Mouse (Mus musculus) small intestine, adult 2 months (tissue): Measurements from ENCODE around the gene Chst12. TPM values are rescaled to one million over a fixed set of nuclear protein-coding genes. Genes with fewer than 3 reads are reported as not detected.
A peak's percentile ranks its signal among the peaks of the same experiment; 100 is the strongest.

Experiments
- H3K27ac ChIP-seq: fragments of 200-500 bp; 2 replicates; pipeline ENCODE4 v1.5.1; 2012; ENCODE audit warnings: low read depth, low read length, control low read depth, inconsistent platforms; ENCODE audit not compliant: insufficient read depth
- H3K27me3 ChIP-seq: fragments of 200-500 bp; 2 replicates; pipeline ENCODE4 v1.6.1; 2012; ENCODE audit warnings: mild to moderate bottlenecking, moderate library complexity, low read length, inconsistent platforms; ENCODE audit not compliant: control insufficient read depth, insufficient read depth
- H3K36me3 ChIP-seq: fragments of 200-500 bp; 2 replicates; pipeline ENCODE4 v1.6.1; 2012; ENCODE audit warnings: mild to moderate bottlenecking, low read length, control low read depth, inconsistent platforms; ENCODE audit not compliant: control insufficient read depth, insufficient read depth
- H3K4me1 ChIP-seq: fragments of 200-500 bp; 2 replicates; pipeline ENCODE4 v1.6.1; 2012; ENCODE audit warnings: low read length, inconsistent platforms, mixed read lengths; ENCODE audit not compliant: control insufficient read depth, insufficient read depth, insufficient read length
- H3K4me3 ChIP-seq: fragments of 200-500 bp; 2 replicates; pipeline ENCODE4 v1.5.1; 2012; ENCODE audit warnings: low read depth, mild to moderate bottlenecking, control low read depth, inconsistent platforms, low read length, moderate library complexity
- CTCF ChIP-seq: fragments of 200-500 bp; IDR thresholded peaks from 2 replicates; pipeline ENCODE4 v1.5.1; 2012; ENCODE audit warnings: low read depth, mild to moderate bottlenecking, control low read depth, inconsistent platforms, low read length, moderate library complexity, mixed read lengths; ENCODE audit not compliant: insufficient replicate concordance, insufficient read length; ENCODE audit errors: extremely low read depth
- POLR2A ChIP-seq: fragments of 200-500 bp; IDR thresholded peaks from 2 replicates; pipeline ENCODE4 v1.6.1; 2012; ENCODE audit warnings: low read depth, mild to moderate bottlenecking, control low read depth, inconsistent platforms, low read length, moderate library complexity
- WGBS: fragments of 180-500 bp; shearing (Covaris S2); methylation state at CpG from one replicate; pipeline ENCODE4 v1.1.7; 2018; 5-methylcytosine and 5-hydroxymethylcytosine counted together
- polyA plus RNA-seq: library from polyadenylated mRNA; depleted of rRNA; stranded (reverse); fragments of >200 nt; gene quantifications from 2 replicates; pipeline ENCODE4 v1.2.3, GENCODE M21; 2012; rRNA removed

The Chst12 gene
- polyA plus RNA-seq, 1 experiment: 10.5 TPM

DNA sequence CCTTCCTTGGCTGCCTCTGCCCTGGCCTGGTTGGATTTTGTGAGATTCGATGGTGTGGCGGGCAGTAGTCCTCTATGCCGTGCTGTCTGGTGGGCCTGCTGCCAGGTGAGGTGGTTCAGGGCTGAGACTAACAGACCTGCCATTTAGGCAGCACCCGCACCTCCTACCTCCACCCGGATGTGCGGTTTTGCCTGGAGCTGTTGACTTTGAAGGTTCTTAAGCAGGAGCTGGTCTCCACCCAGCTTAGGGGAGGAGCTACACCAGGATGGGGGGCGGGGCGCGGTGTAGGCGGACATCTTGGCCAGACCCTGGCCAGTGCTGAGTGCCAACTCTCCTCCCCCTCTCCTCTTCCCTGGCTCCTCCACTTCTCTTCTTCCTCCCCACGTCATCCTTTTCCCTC is 62.0 kb downstream of the Chst12 start:
- H3K36me3 ChIP-seq: no peaks in the 10 kb centered on the region
- WGBS: 31% methylated on average over 11 of the region's 11 CpGs
- no peak overlapping the region for H3K27ac ChIP-seq
- no peaks in the 10 kb centered on the region for H3K27me3 ChIP-seq
- no peak overlapping the region for H3K4me3 ChIP-seq
- TF ChIP-seq CTCF (no peak), POLR2A (no peak)
- H3K4me1 ChIP-seq: peaks cover 8% of the 10 kb centered on the region

DNA sequence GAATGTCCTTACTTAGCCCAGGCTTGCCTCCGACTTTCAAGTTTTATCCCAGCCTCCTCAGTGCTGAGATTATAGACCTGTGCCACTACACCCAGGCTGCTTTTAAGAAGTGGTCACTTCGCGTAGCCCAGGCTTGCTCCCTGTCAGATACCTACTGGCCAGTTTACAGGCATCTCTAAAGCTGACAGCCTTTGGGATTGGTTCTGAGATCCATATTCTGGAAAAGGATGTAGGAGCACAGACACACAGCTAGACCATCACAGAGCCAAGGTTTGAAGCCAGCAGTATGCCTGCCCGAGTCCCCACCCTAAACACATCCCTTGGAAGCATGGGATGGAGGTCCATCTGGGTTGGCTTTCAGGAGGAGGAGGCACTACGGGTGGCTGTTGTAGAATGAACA is 62.4 kb downstream of the Chst12 start:
- no peaks in the 10 kb centered on the region for H3K36me3 ChIP-seq
- no peak for TF ChIP-seq CTCF
- TF ChIP-seq POLR2A: no peak
- H3K4me3 ChIP-seq: no peak overlapping the region
- H3K4me1 ChIP-seq: peaks cover 8% of the 10 kb centered on the region
- WGBS: 84% methylated on average over 5 of the region's 5 CpGs
- no peak overlapping the region for H3K27ac ChIP-seq
- H3K27me3 ChIP-seq: no peaks in the 10 kb centered on the region

DNA sequence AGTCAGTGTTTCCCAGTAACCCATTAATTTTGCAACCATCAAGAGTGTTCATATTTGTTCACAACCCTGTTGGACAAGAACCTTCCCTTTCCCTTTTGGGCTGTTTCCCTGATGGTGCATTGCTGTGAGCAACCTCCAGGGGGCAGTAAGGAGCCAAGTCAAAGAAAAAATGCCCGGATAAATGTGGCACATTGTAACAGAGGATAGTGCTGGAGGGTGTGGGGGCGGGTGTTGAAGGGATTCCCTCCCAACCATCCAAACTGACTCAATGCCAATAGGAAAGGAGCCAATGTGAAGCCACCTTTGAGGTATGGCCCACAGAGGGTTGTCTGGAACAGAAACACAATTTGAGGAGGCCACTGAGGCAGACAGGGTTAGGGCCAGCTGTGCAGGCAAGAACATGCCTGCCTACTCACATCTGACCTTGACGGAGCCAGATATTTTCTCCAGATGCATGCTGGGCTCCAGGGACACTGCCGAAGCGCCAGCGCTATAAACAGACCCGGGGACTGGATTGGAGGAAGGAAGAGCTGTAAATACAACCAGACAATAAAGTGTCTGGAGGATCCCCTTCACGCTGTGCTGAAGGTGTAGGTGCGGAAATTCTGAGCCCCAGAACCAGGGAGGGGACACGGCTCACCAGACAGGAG is 63.1 kb downstream of the Chst12 start:
- peak; percentile 79; the same call in 1 of the 2 replicates for TF ChIP-seq CTCF
- TF ChIP-seq POLR2A: no peak
- Histone ChIP-seq H3K27ac (no peak overlapping the region), H3K4me1 (peaks cover 8% of the 10 kb centered on the region), H3K27me3 (no peaks in the 10 kb centered on the region), H3K36me3 (no peaks in the 10 kb centered on the region), H3K4me3 (no peak overlapping the region)
- WGBS: 18% methylated on average over 10 of the region's 10 CpGs

DNA sequence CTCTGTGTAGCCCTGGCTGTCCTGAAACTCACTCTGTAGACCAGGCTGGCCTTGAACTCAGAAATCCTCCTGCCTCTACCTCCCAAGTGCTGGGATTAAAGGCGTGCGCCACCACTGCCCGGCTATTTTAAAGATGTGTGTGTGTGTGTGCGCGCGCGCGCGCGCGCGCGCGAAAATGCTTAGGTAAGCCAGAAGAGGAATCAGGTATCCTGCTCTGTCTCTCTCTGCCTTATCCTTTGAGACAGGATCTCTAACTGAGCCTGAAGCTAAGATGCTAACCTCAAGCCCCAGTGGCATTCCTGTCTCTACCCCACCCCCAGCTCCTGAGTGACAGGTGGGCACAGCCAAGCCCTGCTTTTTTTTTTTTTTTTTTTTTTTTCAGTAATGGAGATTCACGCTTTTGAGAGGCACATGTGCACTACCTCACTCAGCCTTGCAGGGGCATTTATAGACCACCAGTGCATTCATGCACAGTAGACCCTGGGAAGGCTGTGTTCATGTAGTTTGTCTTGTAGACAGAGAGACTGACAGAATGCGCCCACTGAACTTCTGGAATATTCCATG is 63.8 kb downstream of the Chst12 start:
- TF ChIP-seq CTCF: no peak
- no peak for TF ChIP-seq POLR2A
- H3K4me3 ChIP-seq: no peak overlapping the region
- peaks cover 8% of the 10 kb centered on the region for H3K4me1 ChIP-seq
- no peak overlapping the region for H3K27ac ChIP-seq
- no peaks in the 10 kb centered on the region for H3K36me3 ChIP-seq
- WGBS: 79% methylated on average over 16 of the region's 16 CpGs
- H3K27me3 ChIP-seq: no peaks in the 10 kb centered on the region

DNA sequence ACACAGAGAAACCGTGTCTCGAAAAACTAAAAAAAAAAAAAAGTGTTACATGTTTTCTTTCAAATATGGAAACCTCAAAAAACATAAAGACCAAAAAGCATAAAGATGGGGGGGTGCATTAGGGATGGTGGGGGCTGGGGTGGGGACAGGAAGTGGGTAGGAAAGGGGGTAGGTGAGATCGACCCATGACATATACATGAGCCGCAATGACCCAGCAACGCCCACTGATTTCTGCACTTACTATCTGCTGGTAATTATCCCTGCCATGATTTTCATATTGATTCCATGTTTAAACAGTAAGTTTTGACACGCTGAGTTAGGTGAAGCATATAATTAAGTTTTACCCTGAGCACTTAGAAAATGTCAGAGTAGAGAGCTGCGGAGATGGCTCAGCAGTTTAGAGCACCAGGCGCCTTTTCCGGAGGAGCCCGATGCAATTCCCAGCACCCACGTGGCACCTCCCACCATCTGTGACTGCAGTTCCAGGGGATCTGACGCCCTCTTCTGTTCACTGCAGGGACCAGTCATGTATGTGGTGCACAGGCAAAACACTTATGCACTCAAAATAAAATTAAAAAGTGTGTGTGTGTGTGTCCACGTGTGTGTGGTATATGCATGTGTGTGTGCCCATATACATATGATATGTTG is 65.0 kb downstream of the Chst12 start:
- H3K27ac ChIP-seq: no peak overlapping the region
- no peak for TF ChIP-seq CTCF
- no peak for TF ChIP-seq POLR2A
- H3K4me3 ChIP-seq: no peak overlapping the region
- no peaks in the 10 kb centered on the region for H3K27me3 ChIP-seq
- H3K36me3 ChIP-seq: no peaks in the 10 kb centered on the region
- WGBS: 83% methylated on average over 13 of the region's 13 CpGs
- H3K4me1 ChIP-seq: peaks cover 9% of the 10 kb centered on the region

DNA sequence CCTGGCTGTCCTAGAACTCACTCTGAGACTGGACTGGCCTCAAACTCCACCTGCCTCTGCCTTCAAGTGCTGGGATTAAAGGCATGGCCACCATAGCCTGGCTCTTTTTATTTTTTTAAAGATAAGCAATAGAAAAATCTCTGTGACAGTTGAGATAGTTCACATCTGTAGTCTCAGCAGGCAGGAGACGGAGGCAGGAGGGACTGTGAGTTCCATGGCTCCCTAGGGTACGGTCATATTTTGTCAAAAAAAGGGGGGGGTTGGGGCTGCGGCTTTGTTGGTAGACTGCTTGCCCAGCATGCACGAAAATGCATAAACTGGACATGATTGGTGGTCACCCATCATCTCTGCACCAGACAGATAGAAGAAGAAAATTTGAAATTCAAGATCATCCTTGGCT is 65.9 kb downstream of the Chst12 start:
- Histone ChIP-seq H3K4me1 (peaks cover 10% of the 10 kb centered on the region), H3K27me3 (no peaks in the 10 kb centered on the region), H3K36me3 (no peaks in the 10 kb centered on the region), H3K4me3 (no peak overlapping the region), H3K27ac (no peak overlapping the region)
- WGBS: 86% methylated on average over 4 of the region's 4 CpGs
- TF ChIP-seq POLR2A: no peak

DNA sequence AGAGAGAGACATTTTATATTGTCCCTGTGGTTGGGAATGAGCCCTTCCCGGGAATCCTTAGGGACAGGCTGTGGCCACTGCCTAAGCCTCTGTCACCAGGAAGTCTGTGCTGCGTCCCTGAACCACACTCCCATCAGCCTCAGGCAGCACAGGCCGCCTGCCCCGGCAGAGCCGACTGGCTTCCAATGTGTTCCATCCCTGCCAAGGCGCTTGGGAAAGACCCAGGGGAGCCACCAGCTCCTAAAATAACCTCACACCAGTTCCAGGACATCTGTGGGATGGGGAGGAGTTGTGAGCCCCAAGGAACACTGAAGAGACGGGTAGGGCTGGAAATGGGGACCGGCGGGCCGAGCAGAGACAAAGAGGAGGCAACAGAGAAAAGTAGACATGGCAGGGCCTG is 66.3 kb downstream of the Chst12 start:
- Histone ChIP-seq H3K4me1 (peaks cover 10% of the 10 kb centered on the region), H3K27me3 (no peaks in the 10 kb centered on the region), H3K4me3 (no peak overlapping the region), H3K36me3 (no peaks in the 10 kb centered on the region), H3K27ac (no peak overlapping the region)
- 64% methylated on average over 10 of the region's 10 CpGs for WGBS
- TF ChIP-seq POLR2A (no peak), CTCF (no peak)

DNA sequence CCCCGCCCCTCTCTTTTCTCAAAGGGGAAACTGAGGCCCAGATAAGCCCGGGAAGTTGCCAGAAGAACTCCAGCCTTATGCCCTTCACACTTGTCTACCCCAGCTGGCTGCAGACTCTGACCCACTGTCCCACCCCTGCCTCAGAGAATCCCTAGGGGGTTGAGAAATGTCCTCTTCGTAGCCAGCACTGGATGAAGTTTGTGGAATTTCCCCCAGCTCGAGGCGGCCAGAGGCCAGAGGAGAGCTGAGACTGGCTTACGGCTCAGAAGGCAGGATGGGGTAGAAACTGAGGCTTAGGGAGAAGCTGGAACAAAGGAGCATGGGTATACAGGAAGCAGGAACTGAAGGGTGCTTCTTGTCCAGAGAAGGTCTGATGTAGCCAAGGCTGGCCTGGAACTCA is 67.3 kb downstream of the Chst12 start:
- peaks cover 4% of the 10 kb centered on the region; the same call in 1 of the 2 replicates for H3K4me1 ChIP-seq
- WGBS: 76% methylated on average over 6 of the region's 6 CpGs
- H3K36me3 ChIP-seq: no peaks in the 10 kb centered on the region
- H3K27ac ChIP-seq: no peak overlapping the region
- no peak overlapping the region for H3K4me3 ChIP-seq
- TF ChIP-seq CTCF (no peak), POLR2A (no peak)
- H3K27me3 ChIP-seq: no peaks in the 10 kb centered on the region

Other genes starting within 250 kb of the Chst12 start
- 13.2 and 22.9 TPM in 2 replicates for gene Mad1l1, start 184.0 kb upstream of the Chst12 start, polyA plus RNA-seq
- 5.6 and 11.0 TPM in 2 replicates for gene Nudt1, start 183.9 kb upstream of the Chst12 start, polyA plus RNA-seq
- gene Mrm2, start 173.7 kb upstream of the Chst12 start, polyA plus RNA-seq: 3.2 and 4.3 TPM in 2 replicates
- 5.0 and 6.6 TPM in 2 replicates for gene Snx8, start 116.3 kb upstream of the Chst12 start, polyA plus RNA-seq
- 40.9 and 68.3 TPM in 2 replicates for gene Eif3b, start 86.2 kb upstream of the Chst12 start, polyA plus RNA-seq
- 0.04 TPM in 1 of 2 replicates, not detected in the other for gene Gm4869, start 59.9 kb upstream of the Chst12 start, polyA plus RNA-seq
- not detected in 2 replicates for gene Grifin, start 59.5 kb downstream of the Chst12 start, polyA plus RNA-seq
- gene Lfng, start 101.8 kb downstream of the Chst12 start, polyA plus RNA-seq: 25.6 and 29.9 TPM in 2 replicates
- gene Ttyh3, start 143.5 kb downstream of the Chst12 start, polyA plus RNA-seq: 35.3 and 72.5 TPM in 2 replicates
- 3.4 and 6.9 TPM in 2 replicates for gene Iqce, start 196.8 kb downstream of the Chst12 start, polyA plus RNA-seq
- gene Brat1, start 199.5 kb downstream of the Chst12 start, polyA plus RNA-seq: 8.8 and 17.8 TPM in 2 replicates
- 2.0 and 3.8 TPM in 2 replicates for gene Amz1, start 218.6 kb downstream of the Chst12 start, polyA plus RNA-seq